Mouse (Mus musculus): ENCODE data around the gene Tnip1. TPM values are rescaled to one million over a fixed set of nuclear protein-coding genes. Genes with fewer than 3 reads are reported as not detected.

The Tnip1 gene
- polyA plus RNA-seq, 1 experiment from 2014 or later: 9.9 TPM

- H3K27ac ChIP-seq (ENCODE audit: low read depth, low read length): no peak overlapping the region
- no peaks in the 10 kb centered on the region for H3K36me3 ChIP-seq (ENCODE audit: control insufficient read depth, insufficient read depth, low read length)
- no peaks in the 10 kb centered on the region for H3K9me3 ChIP-seq (ENCODE audit: control insufficient read depth, low read length)
- no peak overlapping the region for H3K4me2 ChIP-seq
- ATAC-seq (ENCODE audit: low FRiP score) (no peak), DNase-seq (ENCODE audit: low spot score, missing footprints) (peak; percentile 64)
- H3K4me1 ChIP-seq (ENCODE audit: control insufficient read depth, insufficient read depth, low read length): no peaks in the 10 kb centered on the region
- H3K9ac ChIP-seq (ENCODE audit: low read length): no peak overlapping the region
- H3K27me3 ChIP-seq (ENCODE audit: control insufficient read depth, insufficient read depth, low read length): no peaks in the 10 kb centered on the region
- no peak overlapping the region for H3K4me3 ChIP-seq (ENCODE audit: low read depth, low read length)
- 85% methylated on average over 5 of the region's 5 CpGs for WGBS
Measured at GRCm38 (mm10) chr11:54891341-54891740, 71.4 kb downstream of the Tnip1 start.

GRCm38 (mm10) chr11:54887927-54888326, 74.8 kb downstream of the Tnip1 start:
- Histone ChIP-seq H3K36me3 (ENCODE audit: control insufficient read depth, insufficient read depth, low read length) (no peaks in the 10 kb centered on the region), H3K9me3 (ENCODE audit: control insufficient read depth, low read length) (no peaks in the 10 kb centered on the region), H3K27me3 (ENCODE audit: control insufficient read depth, insufficient read depth, low read length) (no peaks in the 10 kb centered on the region), H3K9ac (ENCODE audit: low read length) (no peak overlapping the region), H3K4me2 (no peak overlapping the region), H3K4me3 (ENCODE audit: low read depth, low read length) (no peak overlapping the region), H3K27ac (ENCODE audit: low read depth, low read length) (no peak overlapping the region), H3K4me1 (ENCODE audit: control insufficient read depth, insufficient read depth, low read length) (no peaks in the 10 kb centered on the region)
- WGBS: 85% methylated on average over 6 of the region's 6 CpGs
- ATAC-seq (ENCODE audit: low FRiP score) (no peak), DNase-seq (ENCODE audit: low spot score, missing footprints) (peak; percentile 31)

GRCm38 (mm10) chr11:54885406-54885805, 77.3 kb downstream of the Tnip1 start:
- Histone ChIP-seq H3K9ac (ENCODE audit: low read length) (no peak overlapping the region), H3K27me3 (ENCODE audit: control insufficient read depth, insufficient read depth, low read length) (no peaks in the 10 kb centered on the region), H3K4me2 (no peak overlapping the region), H3K4me1 (ENCODE audit: control insufficient read depth, insufficient read depth, low read length) (peaks cover 4% of the 10 kb centered on the region; the same call in 1 of the 2 replicates), H3K4me3 (ENCODE audit: low read depth, low read length) (no peak overlapping the region), H3K27ac (ENCODE audit: low read depth, low read length) (no peak overlapping the region), H3K9me3 (ENCODE audit: control insufficient read depth, low read length) (no peaks in the 10 kb centered on the region), H3K36me3 (ENCODE audit: control insufficient read depth, insufficient read depth, low read length) (no peaks in the 10 kb centered on the region)
- 88% methylated on average over 2 of the region's 2 CpGs for WGBS
- ATAC-seq (ENCODE audit: low FRiP score) (no peak), DNase-seq (ENCODE audit: low spot score, missing footprints) (peak; percentile 21)

- no peak overlapping the region for H3K4me3 ChIP-seq (ENCODE audit: low read depth, low read length)
- H3K4me1 ChIP-seq (ENCODE audit: control insufficient read depth, insufficient read depth, low read length): peaks cover 4% of the 10 kb centered on the region; the same call in 1 of the 2 replicates
- 40% methylated on average over 5 of the region's 5 CpGs for WGBS
- no peak overlapping the region for H3K9ac ChIP-seq (ENCODE audit: low read length)
- H3K4me2 ChIP-seq: no peak overlapping the region
- no peak for ATAC-seq (ENCODE audit: low FRiP score)
- H3K36me3 ChIP-seq (ENCODE audit: control insufficient read depth, insufficient read depth, low read length): no peaks in the 10 kb centered on the region
- no peak overlapping the region for H3K27ac ChIP-seq (ENCODE audit: low read depth, low read length)
- no peaks in the 10 kb centered on the region for H3K27me3 ChIP-seq (ENCODE audit: control insufficient read depth, insufficient read depth, low read length)
- H3K9me3 ChIP-seq (ENCODE audit: control insufficient read depth, low read length): no peaks in the 10 kb centered on the region
- peak; percentile 81 for DNase-seq (ENCODE audit: low spot score, missing footprints)
Measured at GRCm38 (mm10) chr11:54884937-54885336, 77.8 kb downstream of the Tnip1 start.

GRCm38 (mm10) chr11:54884197-54884828, 78.4 kb downstream of the Tnip1 start:
- ATAC-seq (ENCODE audit: low FRiP score): no peak
- H3K9ac ChIP-seq (ENCODE audit: low read length): no peak overlapping the region
- no peaks in the 10 kb centered on the region for H3K36me3 ChIP-seq (ENCODE audit: control insufficient read depth, insufficient read depth, low read length)
- no peak overlapping the region for H3K27ac ChIP-seq (ENCODE audit: low read depth, low read length)
- 82% methylated on average over 5 of the region's 5 CpGs for WGBS
- H3K4me1 ChIP-seq (ENCODE audit: control insufficient read depth, insufficient read depth, low read length): peaks cover 4% of the 10 kb centered on the region; the same call in 1 of the 2 replicates
- no peaks in the 10 kb centered on the region for H3K9me3 ChIP-seq (ENCODE audit: control insufficient read depth, low read length)
- peak; percentile 67 for DNase-seq (ENCODE audit: low spot score, missing footprints)
- H3K4me3 ChIP-seq (ENCODE audit: low read depth, low read length): no peak overlapping the region
- no peak overlapping the region for H3K4me2 ChIP-seq
- no peaks in the 10 kb centered on the region for H3K27me3 ChIP-seq (ENCODE audit: control insufficient read depth, insufficient read depth, low read length)

- no peaks in the 10 kb centered on the region for H3K36me3 ChIP-seq (ENCODE audit: control insufficient read depth, insufficient read depth, low read length)
- no peak overlapping the region for H3K4me2 ChIP-seq
- ATAC-seq (ENCODE audit: low FRiP score) (no peak), DNase-seq (ENCODE audit: low spot score, missing footprints) (peak; percentile 77)
- whole genome bisulfite sequencing: 51% methylated on average over 8 of the region's 8 CpGs
- no peak overlapping the region for H3K4me3 ChIP-seq (ENCODE audit: low read depth, low read length)
- no peak overlapping the region for H3K27ac ChIP-seq (ENCODE audit: low read depth, low read length)
- H3K27me3 ChIP-seq (ENCODE audit: control insufficient read depth, insufficient read depth, low read length): no peaks in the 10 kb centered on the region
- H3K9me3 ChIP-seq (ENCODE audit: control insufficient read depth, low read length): no peaks in the 10 kb centered on the region
- no peak overlapping the region for H3K9ac ChIP-seq (ENCODE audit: low read length)
- H3K4me1 ChIP-seq (ENCODE audit: control insufficient read depth, insufficient read depth, low read length): peaks cover 4% of the 10 kb centered on the region; the same call in 1 of the 2 replicates
Measured at GRCm38 (mm10) chr11:54882671-54883070, 80.0 kb downstream of the Tnip1 start.

- Histone ChIP-seq H3K4me2 (no peak overlapping the region), H3K4me3 (ENCODE audit: low read depth, low read length) (no peak overlapping the region), H3K36me3 (ENCODE audit: control insufficient read depth, insufficient read depth, low read length) (no peaks in the 10 kb centered on the region), H3K9ac (ENCODE audit: low read length) (no peak overlapping the region), H3K27me3 (ENCODE audit: control insufficient read depth, insufficient read depth, low read length) (no peaks in the 10 kb centered on the region), H3K27ac (ENCODE audit: low read depth, low read length) (no peak overlapping the region), H3K4me1 (ENCODE audit: control insufficient read depth, insufficient read depth, low read length) (peaks cover 4% of the 10 kb centered on the region; the same call in 1 of the 2 replicates), H3K9me3 (ENCODE audit: control insufficient read depth, low read length) (no peaks in the 10 kb centered on the region)
- DNase-seq (ENCODE audit: low spot score, missing footprints) (no peak), ATAC-seq (ENCODE audit: low FRiP score) (no peak)
- 13% methylated on average over 2 of the region's 2 CpGs for WGBS
Measured at GRCm38 (mm10) chr11:54881051-54881474, 81.7 kb downstream of the Tnip1 start.

- no peak overlapping the region for H3K4me3 ChIP-seq (ENCODE audit: low read depth, low read length)
- 80% methylated on average over 10 of the region's 10 CpGs for WGBS
- peak; percentile 75 for DNase-seq (ENCODE audit: low spot score, missing footprints)
- no peak for ATAC-seq (ENCODE audit: low FRiP score)
- no peaks in the 10 kb centered on the region for H3K27me3 ChIP-seq (ENCODE audit: control insufficient read depth, insufficient read depth, low read length)
- H3K4me2 ChIP-seq: no peak overlapping the region
- no peak overlapping the region for H3K27ac ChIP-seq (ENCODE audit: low read depth, low read length)
- H3K9ac ChIP-seq (ENCODE audit: low read length): no peak overlapping the region
- no peaks in the 10 kb centered on the region for H3K9me3 ChIP-seq (ENCODE audit: control insufficient read depth, low read length)
- H3K36me3 ChIP-seq (ENCODE audit: control insufficient read depth, insufficient read depth, low read length): no peaks in the 10 kb centered on the region
- H3K4me1 ChIP-seq (ENCODE audit: control insufficient read depth, insufficient read depth, low read length): peaks cover 4% of the 10 kb centered on the region; the same call in 1 of the 2 replicates
Measured at GRCm38 (mm10) chr11:54879922-54880321, 82.8 kb downstream of the Tnip1 start.

GRCm38 (mm10) chr11:54879434-54879833, 83.3 kb downstream of the Tnip1 start:
- ATAC-seq (ENCODE audit: low FRiP score) (no peak), DNase-seq (ENCODE audit: low spot score, missing footprints) (peak; percentile 92)
- Histone ChIP-seq H3K27me3 (ENCODE audit: control insufficient read depth, insufficient read depth, low read length) (no peaks in the 10 kb centered on the region), H3K4me3 (ENCODE audit: low read depth, low read length) (no peak overlapping the region), H3K9ac (ENCODE audit: low read length) (no peak overlapping the region), H3K4me2 (no peak overlapping the region), H3K27ac (ENCODE audit: low read depth, low read length) (no peak overlapping the region), H3K4me1 (ENCODE audit: control insufficient read depth, insufficient read depth, low read length) (peaks cover 4% of the 10 kb centered on the region; the same call in 1 of the 2 replicates), H3K36me3 (ENCODE audit: control insufficient read depth, insufficient read depth, low read length) (peaks cover under 1% of the 10 kb centered on the region; the same call in 1 of the 2 replicates), H3K9me3 (ENCODE audit: control insufficient read depth, low read length) (no peaks in the 10 kb centered on the region)
- 41% methylated on average over 4 of the region's 4 CpGs for WGBS

Data from midbrain, embryonic 11.5 days (tissue).